Mouse (Mus musculus) heart, adult 2 months (tissue): ENCODE measurements around the gene Rtl1.

Source experiments
- CTCF ChIP-seq: fragments of 200-600 bp; IDR thresholded peaks from 2 replicates; pipeline ENCODE4 v1.8.1; 2022; ENCODE audit warnings: antibody characterized with exemption, mild to moderate bottlenecking, moderate library complexity
- EP300 ChIP-seq: fragments of 200-500 bp; IDR thresholded peaks from 2 replicates; pipeline ENCODE4 v1.6.1; 2011; ENCODE audit warnings: low read depth, low read length, control low read depth; ENCODE audit not compliant: insufficient read depth
- POLR2A ChIP-seq: fragments of 200-500 bp; IDR thresholded peaks from 2 replicates; pipeline ENCODE4 v1.6.1; 2011; ENCODE audit warnings: mild to moderate bottlenecking, low read depth, low read length, control low read depth; ENCODE audit not compliant: insufficient read depth

DNA sequence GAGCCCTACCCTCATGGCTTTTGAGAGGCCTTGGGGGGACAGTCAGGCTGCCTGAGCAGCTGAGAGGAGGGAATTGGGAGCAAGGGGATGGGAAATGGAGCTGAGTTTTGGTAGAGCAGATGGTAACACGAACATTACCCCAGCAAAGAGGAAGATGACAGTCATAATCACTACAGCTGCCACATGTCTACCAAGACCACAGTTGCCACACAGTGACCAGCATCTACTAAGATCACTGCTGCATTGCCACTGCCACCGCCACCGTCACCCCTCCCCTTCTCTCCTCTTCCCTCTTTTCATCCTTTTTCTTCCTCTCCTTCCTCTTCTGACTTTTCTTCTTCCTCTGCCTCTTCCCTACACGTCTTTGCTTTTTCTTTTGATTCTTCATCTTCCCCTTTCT is 27.9 kb downstream of the Rtl1 start:
- TF ChIP-seq POLR2A (no peak), CTCF (no peak), EP300 (no peak)
